Mouse (Mus musculus): ENCODE measurements around the gene Wfdc18. TPM values are rescaled to one million over a fixed set of nuclear protein-coding genes. Genes with fewer than 3 reads are reported as not detected.

The Wfdc18 gene
- polyA plus RNA-seq, 1 experiment = not detected

- Histone ChIP-seq H3K4me3 (ENCODE audit: low read depth, low read length) (no peak overlapping the region), H3K36me3 (ENCODE audit: control insufficient read depth, insufficient read depth, low read length, poor library complexity, severe bottlenecking) (no peaks in the 10 kb centered on the region), H3K27ac (ENCODE audit: insufficient read depth, low read length) (no peak overlapping the region), H3K27me3 (ENCODE audit: control insufficient read depth, insufficient read depth, low read length, poor library complexity, severe bottlenecking) (no peaks in the 10 kb centered on the region), H3K9me3 (replicated peaks; ENCODE audit: control insufficient read depth, insufficient read depth, low read length, poor library complexity, severe bottlenecking) (no peaks in the 10 kb centered on the region), H3K9ac (ENCODE audit: low read depth, poor library complexity, severe bottlenecking) (no peak overlapping the region), H3K4me1 (ENCODE audit: control insufficient read depth, insufficient read depth, low read length) (no peaks in the 10 kb centered on the region)
- TF ChIP-seq CTCF (IDR thresholded peaks at IDR 0.05; ENCODE audit: low read depth, low read length) (no peak), POLR2A (IDR thresholded peaks at IDR 0.05; ENCODE audit: insufficient read depth, low read length) (no peak), EP300 (IDR thresholded peaks at IDR 0.05; ENCODE audit: insufficient read depth, low read depth, low read length) (no peak)
Observed at GRCm38 (mm10) chr11:83720766-83721165, 12.0 kb downstream of the Wfdc18 start.

GRCm38 (mm10) chr11:83728757-83729432 is 20.1 kb downstream of the Wfdc18 start:
- H3K27me3 ChIP-seq (ENCODE audit: control insufficient read depth, insufficient read depth, low read length, poor library complexity, severe bottlenecking) = no peaks in the 10 kb centered on the region
- no peaks in the 10 kb centered on the region for H3K36me3 ChIP-seq (ENCODE audit: control insufficient read depth, insufficient read depth, low read length, poor library complexity, severe bottlenecking)
- H3K27ac ChIP-seq (ENCODE audit: insufficient read depth, low read length) = no peak overlapping the region
- TF ChIP-seq CTCF (IDR thresholded peaks at IDR 0.05; ENCODE audit: low read depth, low read length) (peak; percentile 25), POLR2A (IDR thresholded peaks at IDR 0.05; ENCODE audit: insufficient read depth, low read length) (no peak), EP300 (IDR thresholded peaks at IDR 0.05; ENCODE audit: insufficient read depth, low read depth, low read length) (no peak)
- no peaks in the 10 kb centered on the region for H3K9me3 ChIP-seq (replicated peaks; ENCODE audit: control insufficient read depth, insufficient read depth, low read length, poor library complexity, severe bottlenecking)
- H3K4me3 ChIP-seq (ENCODE audit: low read depth, low read length) = no peak overlapping the region
- H3K9ac ChIP-seq (ENCODE audit: low read depth, poor library complexity, severe bottlenecking) = no peak overlapping the region
- H3K4me1 ChIP-seq (ENCODE audit: control insufficient read depth, insufficient read depth, low read length) = no peaks in the 10 kb centered on the region

- H3K27me3 ChIP-seq (ENCODE audit: control insufficient read depth, insufficient read depth, low read length, poor library complexity, severe bottlenecking) = no peaks in the 10 kb centered on the region
- H3K9me3 ChIP-seq (replicated peaks; ENCODE audit: control insufficient read depth, insufficient read depth, low read length, poor library complexity, severe bottlenecking) = no peaks in the 10 kb centered on the region
- H3K9ac ChIP-seq (ENCODE audit: low read depth, poor library complexity, severe bottlenecking) = no peak overlapping the region
- no peak for TF ChIP-seq EP300 (IDR thresholded peaks at IDR 0.05; ENCODE audit: insufficient read depth, low read depth, low read length)
- TF ChIP-seq CTCF (IDR thresholded peaks at IDR 0.05; ENCODE audit: low read depth, low read length) = no peak
- no peak for TF ChIP-seq POLR2A (IDR thresholded peaks at IDR 0.05; ENCODE audit: insufficient read depth, low read length)
- H3K4me1 ChIP-seq (ENCODE audit: control insufficient read depth, insufficient read depth, low read length) = no peaks in the 10 kb centered on the region
- H3K27ac ChIP-seq (ENCODE audit: insufficient read depth, low read length) = no peak overlapping the region
- no peaks in the 10 kb centered on the region for H3K36me3 ChIP-seq (ENCODE audit: control insufficient read depth, insufficient read depth, low read length, poor library complexity, severe bottlenecking)
- no peak overlapping the region for H3K4me3 ChIP-seq (ENCODE audit: low read depth, low read length)
Observed at GRCm38 (mm10) chr11:83731116-83731515, 22.3 kb downstream of the Wfdc18 start.

GRCm38 (mm10) chr11:83733071-83733640 is 24.3 kb downstream of the Wfdc18 start:
- Histone ChIP-seq H3K36me3 (ENCODE audit: control insufficient read depth, insufficient read depth, low read length, poor library complexity, severe bottlenecking) (no peaks in the 10 kb centered on the region), H3K27ac (ENCODE audit: insufficient read depth, low read length) (no peak overlapping the region), H3K4me1 (ENCODE audit: control insufficient read depth, insufficient read depth, low read length) (no peaks in the 10 kb centered on the region), H3K4me3 (ENCODE audit: low read depth, low read length) (no peak overlapping the region), H3K9me3 (replicated peaks; ENCODE audit: control insufficient read depth, insufficient read depth, low read length, poor library complexity, severe bottlenecking) (no peaks in the 10 kb centered on the region), H3K27me3 (ENCODE audit: control insufficient read depth, insufficient read depth, low read length, poor library complexity, severe bottlenecking) (no peaks in the 10 kb centered on the region), H3K9ac (ENCODE audit: low read depth, poor library complexity, severe bottlenecking) (no peak overlapping the region)
- TF ChIP-seq EP300 (IDR thresholded peaks at IDR 0.05; ENCODE audit: insufficient read depth, low read depth, low read length) (no peak), POLR2A (IDR thresholded peaks at IDR 0.05; ENCODE audit: insufficient read depth, low read length) (no peak), CTCF (IDR thresholded peaks at IDR 0.05; ENCODE audit: low read depth, low read length) (no peak)

GRCm38 (mm10) chr11:83734215-83734614 is 25.4 kb downstream of the Wfdc18 start:
- no peak overlapping the region for H3K4me3 ChIP-seq (ENCODE audit: low read depth, low read length)
- H3K36me3 ChIP-seq (ENCODE audit: control insufficient read depth, insufficient read depth, low read length, poor library complexity, severe bottlenecking) = no peaks in the 10 kb centered on the region
- no peak overlapping the region for H3K27ac ChIP-seq (ENCODE audit: insufficient read depth, low read length)
- H3K4me1 ChIP-seq (ENCODE audit: control insufficient read depth, insufficient read depth, low read length) = no peaks in the 10 kb centered on the region
- no peaks in the 10 kb centered on the region for H3K27me3 ChIP-seq (ENCODE audit: control insufficient read depth, insufficient read depth, low read length, poor library complexity, severe bottlenecking)
- no peak for TF ChIP-seq CTCF (IDR thresholded peaks at IDR 0.05; ENCODE audit: low read depth, low read length)
- TF ChIP-seq EP300 (IDR thresholded peaks at IDR 0.05; ENCODE audit: insufficient read depth, low read depth, low read length) = no peak
- TF ChIP-seq POLR2A (IDR thresholded peaks at IDR 0.05; ENCODE audit: insufficient read depth, low read length) = no peak
- no peak overlapping the region for H3K9ac ChIP-seq (ENCODE audit: low read depth, poor library complexity, severe bottlenecking)
- H3K9me3 ChIP-seq (replicated peaks; ENCODE audit: control insufficient read depth, insufficient read depth, low read length, poor library complexity, severe bottlenecking) = no peaks in the 10 kb centered on the region

- no peaks in the 10 kb centered on the region for H3K36me3 ChIP-seq (ENCODE audit: control insufficient read depth, insufficient read depth, low read length, poor library complexity, severe bottlenecking)
- H3K27me3 ChIP-seq (ENCODE audit: control insufficient read depth, insufficient read depth, low read length, poor library complexity, severe bottlenecking) = no peaks in the 10 kb centered on the region
- TF ChIP-seq POLR2A (IDR thresholded peaks at IDR 0.05; ENCODE audit: insufficient read depth, low read length) (no peak), EP300 (IDR thresholded peaks at IDR 0.05; ENCODE audit: insufficient read depth, low read depth, low read length) (no peak), CTCF (IDR thresholded peaks at IDR 0.05; ENCODE audit: low read depth, low read length) (no peak)
- no peak overlapping the region for H3K27ac ChIP-seq (ENCODE audit: insufficient read depth, low read length)
- H3K4me3 ChIP-seq (ENCODE audit: low read depth, low read length) = no peak overlapping the region
- H3K9me3 ChIP-seq (replicated peaks; ENCODE audit: control insufficient read depth, insufficient read depth, low read length, poor library complexity, severe bottlenecking) = no peaks in the 10 kb centered on the region
- no peak overlapping the region for H3K9ac ChIP-seq (ENCODE audit: low read depth, poor library complexity, severe bottlenecking)
- H3K4me1 ChIP-seq (ENCODE audit: control insufficient read depth, insufficient read depth, low read length) = no peaks in the 10 kb centered on the region
Observed at GRCm38 (mm10) chr11:83735881-83736280, 27.1 kb downstream of the Wfdc18 start.
